Mouse (Mus musculus) telencephalon, adult 2 months (tissue): ENCODE data around the gene Zfp110.

ENCODE experiments used
- DNase-seq: peaks from one replicate; pipeline ENCODE4 v3.0.0-alpha.2; 2011; ENCODE audit warnings: low read depth, low spot score

Zfp110 gene

DNA sequence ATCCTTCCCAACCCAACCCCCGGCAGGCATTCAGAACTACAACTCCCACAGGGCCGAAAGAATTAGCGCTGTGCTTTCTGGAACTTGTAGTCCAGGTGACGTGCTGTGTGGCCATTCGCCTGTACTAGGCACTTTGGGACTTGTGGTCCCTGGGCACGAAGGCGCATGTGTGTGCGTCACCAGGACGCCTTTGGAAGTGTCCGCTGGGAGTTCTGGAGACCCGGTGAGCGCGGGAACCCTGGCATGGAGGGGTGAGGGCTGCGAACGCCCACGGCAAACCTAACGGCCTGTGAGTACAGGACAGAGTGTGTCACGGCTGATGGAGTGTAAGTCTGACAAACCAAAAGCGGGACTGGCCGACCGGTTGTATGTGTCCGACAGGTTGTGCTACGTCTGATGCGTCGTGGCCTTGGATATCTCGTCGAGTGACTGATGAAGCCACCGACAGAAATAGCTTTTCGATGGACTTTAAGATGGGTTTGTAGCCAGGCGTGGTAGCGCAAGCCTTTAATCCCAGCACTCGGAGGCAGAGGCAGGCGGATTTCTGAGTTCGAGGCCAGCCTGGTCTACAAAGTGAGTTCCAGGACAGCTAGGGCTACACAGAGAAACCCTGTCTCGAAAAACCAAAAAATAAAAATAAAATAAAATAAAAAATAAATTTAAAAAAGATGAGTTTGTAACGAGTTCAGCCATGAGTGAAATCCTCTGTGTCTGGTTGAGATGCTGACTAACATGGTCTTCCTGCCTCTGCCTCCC, 63.3 kb downstream of the Zfp110 start, which contains the start of gene Zscan22:
Gene Zscan22 (plus strand): TSS at position 161 of the 756 bp plus-strand sequence.
- peak; percentile 98 for DNase-seq
